Mouse (Mus musculus) thymus, adult 2 months (tissue): ENCODE results near the gene Rab1a. TPM values are rescaled to one million over a fixed set of nuclear protein-coding genes. Genes with fewer than 3 reads are reported as not detected.

ENCODE experiments used
- DNase-seq: peaks from one replicate; pipeline ENCODE4 v3.0.0; 2021
- H3K27ac ChIP-seq: fragments of 200-500 bp; 2 replicates; pipeline ENCODE4 v1.5.1; 2012; ENCODE audit warnings: low read length, control low read depth; ENCODE audit not compliant: control insufficient read depth, insufficient read depth
- H3K27me3 ChIP-seq: fragments of 200-500 bp; 2 replicates; pipeline ENCODE4 v1.6.1; 2012; ENCODE audit warnings: mild to moderate bottlenecking, low read length, moderate library complexity, mixed read lengths; ENCODE audit not compliant: control insufficient read depth, insufficient read depth
- H3K36me3 ChIP-seq: fragments of 200-500 bp; 2 replicates; pipeline ENCODE4 v1.6.1; 2012; ENCODE audit warnings: mild to moderate bottlenecking, low read length, moderate library complexity; ENCODE audit not compliant: control insufficient read depth, insufficient read depth
- H3K4me1 ChIP-seq: fragments of 200-500 bp; replicated peaks from 2 replicates; pipeline ENCODE4 v1.6.1; 2012; ENCODE audit warnings: low read length; ENCODE audit not compliant: control insufficient read depth, insufficient read depth
- H3K4me3 ChIP-seq: fragments of 200-500 bp; 2 replicates; pipeline ENCODE4 v1.5.1; 2012; ENCODE audit warnings: mild to moderate bottlenecking, low read length, control low read depth, moderate library complexity; ENCODE audit not compliant: control insufficient read depth, insufficient read depth
- CTCF ChIP-seq: fragments of 200-500 bp; IDR thresholded peaks from 2 replicates; pipeline ENCODE4 v1.5.1; 2012; ENCODE audit warnings: mild to moderate bottlenecking, control low read depth, low read length, moderate library complexity, borderline replicate concordance; ENCODE audit not compliant: control insufficient read depth, poor library complexity, insufficient read depth; ENCODE audit errors: extremely low read depth
- POLR2A ChIP-seq: fragments of 200-500 bp; IDR thresholded peaks from 2 replicates; pipeline ENCODE4 v1.6.1; 2012; ENCODE audit warnings: mild to moderate bottlenecking, low read length, control low read depth, moderate library complexity; ENCODE audit not compliant: control insufficient read depth, poor library complexity, insufficient read depth; ENCODE audit errors: extremely low read depth
- WGBS: fragments of 180-500 bp; shearing (Covaris S2); methylation state at CpG from one replicate; pipeline ENCODE4 v1.1.7; 2018; 5-methylcytosine and 5-hydroxymethylcytosine counted together
- polyA plus RNA-seq: library from polyadenylated mRNA; depleted of rRNA; stranded (reverse); fragments of >200 nt; gene quantifications from 2 replicates; pipeline ENCODE4 v1.2.3, GENCODE M21; 2012; rRNA removed

Rab1a gene
- polyA plus RNA-seq, 1 experiment: 38.8 TPM

DNA sequence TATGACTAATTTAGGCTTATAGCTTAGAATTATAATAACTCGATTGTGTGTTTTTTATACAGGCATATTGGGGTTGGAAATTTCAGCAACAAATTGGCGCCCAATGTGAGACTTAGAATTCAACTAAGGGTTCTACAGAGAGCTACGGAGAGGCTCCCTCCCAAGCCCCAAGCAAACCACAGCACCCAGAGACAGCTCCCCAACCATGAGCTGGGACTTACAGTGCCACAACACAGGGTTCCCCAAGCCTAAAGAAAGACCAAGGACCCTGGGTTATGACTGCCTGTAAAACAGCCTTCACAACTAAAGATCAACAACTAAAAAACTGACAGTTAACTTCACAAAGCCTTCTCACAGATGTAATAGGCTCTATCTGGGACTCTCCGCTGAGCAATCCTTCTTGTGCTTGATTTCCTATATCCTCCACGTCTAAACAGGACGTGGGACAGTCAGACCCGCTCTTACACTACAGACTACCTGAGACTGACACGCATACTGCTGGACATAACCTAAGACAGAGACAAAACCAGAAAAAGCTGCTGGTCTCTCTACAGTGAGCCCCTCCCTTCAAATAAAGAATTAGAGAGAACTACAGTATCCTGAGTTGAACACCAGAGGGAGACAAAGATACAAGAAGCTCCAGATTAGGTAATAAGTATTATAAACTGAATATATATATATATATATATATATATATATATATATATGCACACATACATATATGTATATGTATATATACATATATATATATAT, 61.6 kb downstream of the Rab1a start:
- no peaks in the 10 kb centered on the region for H3K36me3 ChIP-seq
- H3K4me1 ChIP-seq: no peaks in the 10 kb centered on the region
- H3K27ac ChIP-seq: no peak overlapping the region
- H3K4me3 ChIP-seq: no peak overlapping the region
- no peak for TF ChIP-seq CTCF
- TF ChIP-seq POLR2A: no peak
- DNase-seq: no peak
- no peaks in the 10 kb centered on the region for H3K27me3 ChIP-seq
- WGBS: 67% methylated on average over 8 of the region's 8 CpGs

DNA sequence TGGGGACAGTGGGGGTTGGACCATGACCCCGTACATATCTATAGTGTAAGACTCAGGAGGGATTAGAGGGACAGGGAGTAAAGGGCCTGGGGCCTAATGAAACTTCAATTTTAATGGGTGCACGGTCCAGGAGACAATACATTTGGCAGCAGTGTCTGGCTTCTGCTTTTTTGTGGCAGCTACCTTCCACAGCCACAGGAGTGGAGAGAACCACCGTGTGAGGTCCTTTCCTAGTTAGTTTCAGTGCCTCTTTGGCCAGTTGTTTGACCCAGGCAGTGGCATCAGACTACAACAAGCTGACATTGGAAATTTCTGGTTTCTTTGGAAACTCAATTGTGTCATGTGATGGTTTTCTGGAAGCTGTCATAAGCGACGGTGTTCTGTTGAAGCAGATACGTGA, 68.7 kb downstream of the Rab1a start:
- no peaks in the 10 kb centered on the region for H3K4me1 ChIP-seq
- TF ChIP-seq CTCF (no peak), POLR2A (no peak)
- DNase-seq: no peak
- H3K27me3 ChIP-seq: no peaks in the 10 kb centered on the region
- WGBS: 79% methylated on average over 6 of the region's 6 CpGs
- no peak overlapping the region for H3K4me3 ChIP-seq
- H3K36me3 ChIP-seq: no peaks in the 10 kb centered on the region
- no peak overlapping the region for H3K27ac ChIP-seq

DNA sequence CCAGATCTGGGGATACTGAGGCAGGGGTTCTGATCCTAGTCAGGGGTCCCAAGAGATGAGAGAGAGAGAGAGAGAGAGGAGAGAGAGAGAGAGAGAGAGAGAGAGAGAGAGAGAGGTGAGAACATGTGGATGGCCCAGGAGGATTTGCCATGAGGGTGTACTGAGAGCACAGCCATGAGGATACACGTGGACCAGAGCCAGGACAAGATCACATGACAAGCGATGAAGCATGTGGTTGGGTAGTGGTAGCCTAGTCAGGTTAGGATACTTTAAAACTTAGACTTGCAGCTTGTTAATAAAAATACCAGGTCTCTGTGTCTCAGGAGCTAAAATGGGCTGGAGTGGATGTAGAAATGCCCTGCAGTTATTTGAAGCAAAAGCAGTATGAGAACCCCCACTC, 74.7 kb downstream of the Rab1a start:
- Histone ChIP-seq H3K27me3 (no peaks in the 10 kb centered on the region), H3K4me1 (no peaks in the 10 kb centered on the region), H3K36me3 (no peaks in the 10 kb centered on the region), H3K4me3 (no peak overlapping the region), H3K27ac (no peak overlapping the region)
- no peak for DNase-seq
- no peak for TF ChIP-seq CTCF
- no peak for TF ChIP-seq POLR2A
- WGBS: 90% methylated on average over 2 of the region's 2 CpGs

Other genes starting within 250 kb of the Rab1a start
- gene Actr2, start 88.5 kb upstream of the Rab1a start, polyA plus RNA-seq: 40.8 and 41.7 TPM in 2 replicates
- 31.6 and 33.6 TPM in 2 replicates for gene Cep68, start 48.0 kb downstream of the Rab1a start, polyA plus RNA-seq
- 4.7 and 4.8 TPM in 2 replicates for gene Slc1a4, start 131.3 kb downstream of the Rab1a start, polyA plus RNA-seq